19 mouse cellular contexts compared by ENCODE assay signal in the genomic region with DNA sequence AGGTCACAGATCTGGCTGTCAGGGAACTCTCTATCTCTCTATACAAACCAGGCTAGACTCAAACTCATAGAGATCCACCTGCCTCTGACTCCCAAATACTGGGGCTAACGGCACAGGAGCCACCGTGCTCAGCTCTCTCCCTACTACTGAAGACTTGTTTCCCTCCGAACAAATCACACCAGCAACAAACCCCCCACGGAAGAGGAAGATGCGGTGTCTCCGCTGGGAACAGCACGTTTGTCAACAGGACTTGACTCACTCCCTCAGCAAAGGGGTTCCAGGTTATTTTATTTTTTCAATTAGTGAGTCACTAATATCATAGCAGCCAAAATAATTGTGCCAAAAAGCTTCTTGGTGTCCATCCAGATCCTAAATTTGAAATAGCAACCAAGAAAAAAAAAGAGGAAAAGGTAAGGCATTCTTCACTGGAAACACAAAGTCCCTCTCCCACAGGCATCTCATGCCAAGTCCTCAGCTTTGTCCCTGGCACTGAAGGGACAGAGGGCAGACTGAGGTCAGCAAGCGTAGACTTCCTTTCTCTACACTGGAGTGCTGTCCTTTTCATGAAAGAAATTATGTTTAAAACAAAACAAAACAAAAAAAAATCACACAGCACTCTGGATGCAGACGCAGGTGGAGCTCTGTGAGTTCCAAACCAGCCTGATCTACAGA. TPM values are rescaled to one million over a fixed set of nuclear protein-coding genes. Genes with fewer than 3 reads are reported as not detected.
DNase-seq lines count a peak whose midpoint lies in the region; TF ChIP-seq lines count a peak whose summit lies in the region.
"Had no signal": no experiment of that assay in that cellular context is flagged by ENCODE, and none has a peak within 500 bp of the region (broad histone marks: within the 10 kb centered on the region; RNA-seq: fewer than 3 reads in every experiment).

No protein-coding gene starts in this region.

- H3K4me1 ChIP-seq in kidney, adult 2 months (ENCODE audit: control insufficient read depth, insufficient read depth, low read length): no peaks in the 10 kb centered on the region
- H3K4me1 ChIP-seq: heart, embryonic 10.5 days had no signal

- DNase-seq in kidney, adult 2 months: peak; percentile 72
- DNase-seq in kidney, postnatal 4 days: no peak
- peak; percentile 8 for DNase-seq in NIH3T3 (ENCODE audit: low read depth)
- DNase-seq in fibroblast of lung, adult 2 months (ENCODE audit: low read depth): peak; percentile 2
- no peak for DNase-seq in embryo, embryonic 9.5 days (ENCODE audit: extremely low spot score)
- no peak for DNase-seq in embryo, embryonic 10.5 days (ENCODE audit: low spot score)
- DNase-seq: adrenal gland, postnatal 14 days; cerebellum, adult 11-12 months; cerebellum, adult 9-10 months; cerebellum, postnatal 25 days; gastrocnemius, postnatal 36 days; heart, adult 18-20 months; heart, postnatal 10 days had no signal

- TF ChIP-seq POLR2A in kidney, adult 2 months (IDR thresholded peaks at IDR 0.05; ENCODE audit: low read depth, low read length): no peak

- 55% methylated on average over 9 of the region's 9 CpGs for WGBS in kidney, adult 2 months

- H3K36me3 ChIP-seq in kidney, adult 2 months (ENCODE audit: control insufficient read depth, insufficient read depth, low read length): no peaks in the 10 kb centered on the region
- H3K36me3 ChIP-seq: embryonic facial prominence, embryonic 10.5 days; forebrain, embryonic 10.5 days; forebrain, embryonic 15.5 days; heart, embryonic 10.5 days; hindbrain, embryonic 13.5 days had no signal

- TF ChIP-seq CTCF in kidney, adult 2 months (conservative IDR thresholded peaks at IDR 0.05; ENCODE audit: insufficient read depth, insufficient read length, low read depth, low read length): no peak

- peak overlapping the region; percentile 47; the same call in 1 of the 2 replicates for H3K27ac ChIP-seq in kidney, adult 2 months (ENCODE audit: insufficient read depth, low read depth, low read length)
- H3K27ac ChIP-seq: embryonic facial prominence, embryonic 10.5 days; forebrain, embryonic 10.5 days; forebrain, embryonic 15.5 days; heart, embryonic 10.5 days; hindbrain, embryonic 13.5 days; hindbrain, postnatal 0 days had no signal

- no peaks in the 10 kb centered on the region for H3K27me3 ChIP-seq in kidney, adult 2 months (replicated peaks; ENCODE audit: control insufficient read depth, insufficient read depth, low read length)
- H3K27me3 ChIP-seq: forebrain, embryonic 15.5 days had no signal

- no peak overlapping the region for H3K4me3 ChIP-seq in kidney, adult 2 months (ENCODE audit: insufficient read depth, low read depth, low read length)
- H3K4me3 ChIP-seq: embryonic facial prominence, embryonic 10.5 days; forebrain, embryonic 10.5 days; forebrain, embryonic 15.5 days; heart, embryonic 10.5 days; hindbrain, embryonic 13.5 days had no signal

RNA-seq across cellular contexts. Expression of gene Lrp3, which starts 5.5 kb away (rescaled TPM):
- 19.7 and 22.6 TPM in 2 replicates for polyA plus RNA-seq in kidney, adult 2 months (2012; rRNA removed)

RNA-seq across cellular contexts. Expression of gene Slc7a10, which starts 34.6 kb away (rescaled TPM):
- 2.5 and 7.0 TPM in 2 replicates for polyA plus RNA-seq in kidney, adult 2 months (2012; rRNA removed)

Comparison
In these comparisons a context has a peak if more than half of its experiments do, and no peak if none do; other contexts are left out.
1. DNase-seq: peak in kidney, adult 2 months (single experiment), NIH3T3 (single experiment) and fibroblast of lung, adult 2 months (single experiment); none in kidney, postnatal 4 days (0 of 2), embryo, embryonic 9.5 days (single experiment) and embryo, embryonic 10.5 days (single experiment).